Mouse (Mus musculus) layer of hippocampus, postnatal 25 days (tissue): ENCODE results near the gene Fam76b. TPM values are rescaled to one million over a fixed set of nuclear protein-coding genes. Genes with fewer than 3 reads are reported as not detected.
"Not testable (repeated sequence)": the region's sequence is repeated elsewhere in the genome, so short reads cannot be mapped to it uniquely, and the experiment has no call there.

Experiments used
- DNase-seq, 2 experiments: peaks; one replicate each; pipeline ENCODE4 v3.0.0; 2022; ENCODE audit warnings: mixed read lengths in 2 of 2, low spot score in 1 of 2; ENCODE audit errors: extremely low spot score in 1 of 2
- total RNA-seq, 2 experiments: library from RNA; stranded (reverse); gene quantifications; 2 replicates each; pipeline ENCODE4 v1.2.3; 2021

The Fam76b gene
- total RNA-seq: 10 to 100 TPM; 15.7 to 21.8 TPM

- DNase-seq: peak; percentile 92
Observed at GRCm38 (mm10) chr9:13827406-13828086, at the start of gene Fam76b. Gene Fam76b (plus strand): TSS chr9:13827716.

- no peak for DNase-seq
Observed at GRCm38 (mm10) chr9:13781985-13782384, 45.5 kb upstream of the Fam76b start.

- DNase-seq: not testable (repeated sequence)
Observed at GRCm38 (mm10) chr9:13790864-13791263, 36.7 kb upstream of the Fam76b start.

- DNase-seq: no peak
Observed at GRCm38 (mm10) chr9:13794302-13794701, 33.2 kb upstream of the Fam76b start.

GRCm38 (mm10) chr9:13794756-13795155 is 32.8 kb upstream of the Fam76b start:
- DNase-seq: no peak

GRCm38 (mm10) chr9:13804480-13804879 is 23.0 kb upstream of the Fam76b start:
- DNase-seq: no peak

- no peak for DNase-seq
Observed at GRCm38 (mm10) chr9:13806854-13807253, 20.7 kb upstream of the Fam76b start.

- no peak for DNase-seq
Observed at GRCm38 (mm10) chr9:13807657-13808056, 19.9 kb upstream of the Fam76b start.

GRCm38 (mm10) chr9:13809937-13810336 is 17.6 kb upstream of the Fam76b start:
- DNase-seq: no peak

- no peak for DNase-seq
Observed at GRCm38 (mm10) chr9:13818369-13818768, 9.1 kb upstream of the Fam76b start.

GRCm38 (mm10) chr9:13820774-13821173 is 6.7 kb upstream of the Fam76b start:
- no peak for DNase-seq

GRCm38 (mm10) chr9:13825896-13826295 is 1.6 kb upstream of the Fam76b start:
- no peak for DNase-seq

GRCm38 (mm10) chr9:13826391-13826805 is 1.1 kb upstream of the Fam76b start:
- no peak for DNase-seq

GRCm38 (mm10) chr9:13826832-13827405 is 597 bp upstream of the Fam76b start, which contains the start of gene Cep57:
Gene Cep57 (minus strand): TSS chr9:13827107.
- peak; percentile 80 to 91 for DNase-seq

GRCm38 (mm10) chr9:13828087-13828441 is 548 bp downstream of the Fam76b start:
- no peak for DNase-seq

- DNase-seq: no peak
Observed at GRCm38 (mm10) chr9:13835256-13835655, 7.7 kb downstream of the Fam76b start.

GRCm38 (mm10) chr9:13836726-13837125 is 9.2 kb downstream of the Fam76b start:
- DNase-seq: no peak

GRCm38 (mm10) chr9:13847591-13847990 is 20.1 kb downstream of the Fam76b start:
- DNase-seq: no peak

- DNase-seq: no peak
Observed at GRCm38 (mm10) chr9:13848481-13849480, 21.3 kb downstream of the Fam76b start.

GRCm38 (mm10) chr9:13853876-13854275 is 26.4 kb downstream of the Fam76b start:
- DNase-seq: no peak

GRCm38 (mm10) chr9:13856247-13856646 is 28.7 kb downstream of the Fam76b start:
- DNase-seq: no peak
